Mouse (Mus musculus) WW6 (cell line): Measurements from ENCODE around the gene Rnf180.

Experiments
- DNase-seq: peaks from one replicate; pipeline ENCODE4 v3.0.0-alpha.2; 2013; ENCODE audit warnings: low read depth, low spot score

Rnf180 gene

GRCm38 (mm10) chr13:105132370-105132769, 162.2 kb downstream of the Rnf180 start:
- no peak for DNase-seq

GRCm38 (mm10) chr13:105130080-105130479, 164.5 kb downstream of the Rnf180 start:
- no peak for DNase-seq

- no peak for DNase-seq
These were observed 172.5 kb downstream of the Rnf180 start for GRCm38 (mm10) chr13:105122092-105122491.

- no peak for DNase-seq
These were observed 173.0 kb downstream of the Rnf180 start for GRCm38 (mm10) chr13:105121617-105122016.

GRCm38 (mm10) chr13:105111599-105111998, 183.0 kb downstream of the Rnf180 start:
- DNase-seq, result no peak

GRCm38 (mm10) chr13:105104385-105104784, 190.2 kb downstream of the Rnf180 start:
- DNase-seq, result no peak

GRCm38 (mm10) chr13:105100705-105101104, 193.9 kb downstream of the Rnf180 start:
- DNase-seq, result no peak

- no peak for DNase-seq
These were observed 198.3 kb downstream of the Rnf180 start for GRCm38 (mm10) chr13:105096316-105096715.

GRCm38 (mm10) chr13:105089276-105089675, 205.3 kb downstream of the Rnf180 start:
- no peak for DNase-seq

- no peak for DNase-seq
These were observed 212.8 kb downstream of the Rnf180 start, which contains the start of gene 4933425L06Rik for GRCm38 (mm10) chr13:105081862-105082261. TSS of gene 4933425L06Rik (plus strand) at chr13:105082122.
